Mouse (Mus musculus) liver, embryonic 15.5 days (tissue): ENCODE measurements around the gene Ttc30a2. TPM values are rescaled to one million over a fixed set of nuclear protein-coding genes. Genes with fewer than 3 reads are reported as not detected.

Experiments
- ATAC-seq: fragments of 200-750 bp; cut with Nextera tagmentation; 2 replicates; pipeline ENCODE4 v1.8.0; 2017; ENCODE audit warnings: moderate number of reproducible peaks, mild to moderate bottlenecking, moderate library complexity; ENCODE audit not compliant: insufficient read depth
- H3K27ac ChIP-seq: fragments of 300-500 bp; sonication (generic); replicated peaks from 2 replicates; pipeline ENCODE4 v1.5.1; 2015; ENCODE audit warnings: mild to moderate bottlenecking, inconsistent platforms
- H3K27me3 ChIP-seq: fragments of 300-500 bp; sonication (generic); 2 replicates; pipeline ENCODE4 v1.6.1; 2015; ENCODE audit warnings: mild to moderate bottlenecking, inconsistent platforms
- H3K36me3 ChIP-seq: fragments of 300-500 bp; sonication (generic); replicated peaks from 2 replicates; pipeline ENCODE4 v1.6.1; 2015; ENCODE audit warnings: moderate library complexity, mild to moderate bottlenecking, inconsistent platforms
- H3K4me1 ChIP-seq: fragments of 300-500 bp; sonication (generic); replicated peaks from 2 replicates; pipeline ENCODE4 v1.6.1; 2015; ENCODE audit warnings: inconsistent platforms
- H3K4me2 ChIP-seq: fragments of 300-500 bp; sonication (generic); 2 replicates; pipeline ENCODE4 v1.6.1; 2015; ENCODE audit warnings: moderate library complexity, mild to moderate bottlenecking, inconsistent platforms
- H3K4me3 ChIP-seq: fragments of 300-500 bp; sonication (generic); replicated peaks from 2 replicates; pipeline ENCODE4 v1.5.1; 2015; ENCODE audit warnings: mild to moderate bottlenecking, inconsistent platforms
- H3K9ac ChIP-seq: fragments of 300-500 bp; sonication (generic); 2 replicates; pipeline ENCODE4 v1.6.1; 2015; ENCODE audit warnings: moderate library complexity, mild to moderate bottlenecking, inconsistent platforms
- H3K9me3 ChIP-seq: fragments of 300-500 bp; sonication (generic); replicated peaks from 2 replicates; pipeline ENCODE4 v1.6.1; 2016; ENCODE audit warnings: inconsistent platforms
- WGBS: fragments of 180-500 bp; shearing (Covaris S2); methylation state at CpG from one replicate; pipeline ENCODE4 v1.1.7; 2015; ENCODE audit warnings: mixed read lengths; ENCODE audit not compliant: insufficient replicate concordance; 5-methylcytosine and 5-hydroxymethylcytosine counted together
- polyA plus RNA-seq: library from polyadenylated mRNA; unstranded; fragments of >200 nt; fragmentation: Nextera tagmentation; extraction: Ambion mirVana; gene quantifications from 2 replicates; pipeline ENCODE4 v1.2.1, GENCODE M21; 2015

The Ttc30a2 gene
- polyA plus RNA-seq, 1 experiment from 2014 or later = 0.16 TPM

DNA sequence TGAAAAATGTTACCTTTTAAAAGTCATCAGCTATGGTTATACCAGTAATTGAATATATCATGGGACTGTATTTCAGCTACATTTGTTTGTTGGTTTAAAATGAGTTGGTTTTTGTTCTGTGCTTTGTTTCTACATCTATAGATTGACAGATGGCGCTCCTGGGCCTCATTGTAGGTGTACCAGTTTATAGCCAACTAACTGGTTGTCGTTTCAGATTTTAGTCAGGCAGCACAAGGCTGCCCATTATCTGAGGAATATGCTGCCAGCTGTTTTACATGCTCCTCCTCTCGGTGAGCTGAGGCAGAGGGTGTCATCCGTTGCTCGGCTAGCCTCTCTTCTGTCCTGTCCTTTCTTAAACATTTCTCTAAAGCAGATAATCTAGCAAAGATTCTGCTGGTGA lies 51.9 kb downstream of the Ttc30a2 start:
- Histone ChIP-seq H3K4me2 (no peak overlapping the region), H3K9ac (no peak overlapping the region), H3K4me3 (no peak overlapping the region), H3K36me3 (peaks cover 11% of the 10 kb centered on the region), H3K27me3 (no peaks in the 10 kb centered on the region), H3K27ac (no peak overlapping the region), H3K4me1 (no peaks in the 10 kb centered on the region), H3K9me3 (no peaks in the 10 kb centered on the region)
- ATAC-seq = no peak
- WGBS = 77% methylated on average over 5 of the region's 5 CpGs

Other genes starting within 250 kb of the Ttc30a2 start
- gene Agps, start 146.0 kb downstream of the Ttc30a2 start, polyA plus RNA-seq = 14.3 and 14.8 TPM in 2 replicates
- 0.94 and 1.0 TPM in 2 replicates for gene Ttc30b, start 39.6 kb downstream of the Ttc30a2 start, polyA plus RNA-seq
- 0.98 and 1.1 TPM in 2 replicates for gene Ttc30a1, start 3.8 kb upstream of the Ttc30a2 start, polyA plus RNA-seq